Mouse (Mus musculus): ENCODE measurements around the gene Ifitm6. TPM values are rescaled to one million over a fixed set of nuclear protein-coding genes. Genes with fewer than 3 reads are reported as not detected.
"Not testable (repeated sequence)": the region's sequence is repeated elsewhere in the genome, so short reads cannot be mapped to it uniquely, and the experiment has no call there.

The Ifitm6 gene
- total RNA-seq, 1 experiment from 2014 or later = not detected

GRCm38 (mm10) chr7:140971479-140972171 is 46.1 kb downstream of the Ifitm6 start:
- no peak for DNase-seq

- no peak for DNase-seq
These were observed 46.8 kb downstream of the Ifitm6 start for GRCm38 (mm10) chr7:140970931-140971330.

- not testable (repeated sequence) for DNase-seq
These were observed 49.0 kb downstream of the Ifitm6 start for GRCm38 (mm10) chr7:140968710-140969109.

GRCm38 (mm10) chr7:140967862-140968591 is 49.7 kb downstream of the Ifitm6 start:
- DNase-seq = no peak

- no peak for DNase-seq
These were observed 50.8 kb downstream of the Ifitm6 start, which contains the start of gene Ifitm1 for GRCm38 (mm10) chr7:140966921-140967320. TSS of gene Ifitm1 (plus strand) at chr7:140967221.

Other genes with a start within 250 kb of the Ifitm6 start
- not detected in 2 replicates for gene Syce1, start 230.1 kb downstream of the Ifitm6 start, total RNA-seq (2021)
- 1.8 and 2.6 TPM in 2 replicates for gene Zfp941, start 195.7 kb downstream of the Ifitm6 start, total RNA-seq (2021)
- gene Urah, start 182.9 kb downstream of the Ifitm6 start, total RNA-seq (2021) = 0.61 and 2.8 TPM in 2 replicates
- gene Scgb1c1, start 172.4 kb downstream of the Ifitm6 start, total RNA-seq (2021) = not detected in 2 replicates
- 0.62 TPM in 1 of 2 replicates, not detected in the other for gene Odf3, start 170.1 kb downstream of the Ifitm6 start, total RNA-seq (2021)
- gene Gm45785, start 161.6 kb downstream of the Ifitm6 start, total RNA-seq (2021) = 1.5 TPM in 1 of 2 replicates, not detected in the other
- gene Ric8a, start 161.0 kb downstream of the Ifitm6 start, total RNA-seq (2021) = 53.8 and 68.7 TPM in 2 replicates
- 37.2 and 44.1 TPM in 2 replicates for gene Bet1l, start 160.3 kb downstream of the Ifitm6 start, total RNA-seq (2021)
- 125 and 128 TPM in 2 replicates for gene Psmd13, start 136.0 kb downstream of the Ifitm6 start, total RNA-seq (2021)
- gene Sirt3, start 135.6 kb downstream of the Ifitm6 start, total RNA-seq (2021) = 31.5 and 34.3 TPM in 2 replicates
- gene Cox8b, start 117.5 kb downstream of the Ifitm6 start, total RNA-seq (2021) = 610 and 755 TPM in 2 replicates
- gene Nlrp6, start 97.0 kb downstream of the Ifitm6 start, total RNA-seq (2021) = 1.9 and 2.2 TPM in 2 replicates
- gene Pgghg, start 76.5 kb downstream of the Ifitm6 start, total RNA-seq (2021) = 32.3 and 43.2 TPM in 2 replicates
- 1.8 and 2.0 TPM in 2 replicates for gene Ifitm5, start 67.6 kb downstream of the Ifitm6 start, total RNA-seq (2021)
- not detected in 2 replicates for gene Gm45717, start 62.0 kb downstream of the Ifitm6 start, total RNA-seq (2021)
- gene Ifitm2, start 61.9 kb downstream of the Ifitm6 start, total RNA-seq (2021) = 418 and 471 TPM in 2 replicates
- gene Ifitm1, start 50.7 kb downstream of the Ifitm6 start, total RNA-seq (2021) = 3.6 and 3.9 TPM in 2 replicates
- 103 and 109 TPM in 2 replicates for gene Ifitm3, start 7.2 kb downstream of the Ifitm6 start, total RNA-seq (2021)
- gene Gm17387, start 11.2 kb upstream of the Ifitm6 start, total RNA-seq (2021) = not detected in 2 replicates
- gene B4galnt4, start 43.2 kb upstream of the Ifitm6 start, total RNA-seq (2021) = 2.5 and 3.6 TPM in 2 replicates
- 0.86 and 1.2 TPM in 2 replicates for gene Pkp3, start 60.3 kb upstream of the Ifitm6 start, total RNA-seq (2021)
- gene Sigirr, start 82.6 kb upstream of the Ifitm6 start, total RNA-seq (2021) = 4.5 and 5.0 TPM in 2 replicates
- 0.33 TPM in 1 of 2 replicates, not detected in the other for gene Ano9, start 99.9 kb upstream of the Ifitm6 start, total RNA-seq (2021)
- 29.1 and 48.2 TPM in 2 replicates for gene Ptdss2, start 104.5 kb upstream of the Ifitm6 start, total RNA-seq (2021)
- 298 and 356 TPM in 2 replicates for gene Rnh1, start 154.9 kb upstream of the Ifitm6 start, total RNA-seq (2021)
- 64.8 and 88.0 TPM in 2 replicates for gene Hras, start 176.1 kb upstream of the Ifitm6 start, total RNA-seq (2021)
- gene Lrrc56, start 176.2 kb upstream of the Ifitm6 start, total RNA-seq (2021) = 6.4 and 10.8 TPM in 2 replicates
- 0.39 TPM in 1 of 2 replicates, not detected in the other for gene Lmntd2, start 196.2 kb upstream of the Ifitm6 start, total RNA-seq (2021)
- 5.7 and 8.0 TPM in 2 replicates for gene Rassf7, start 197.9 kb upstream of the Ifitm6 start, total RNA-seq (2021)
- gene Phrf1, start 210.9 kb upstream of the Ifitm6 start, total RNA-seq (2021) = 83.3 and 83.9 TPM in 2 replicates
- 7.8 and 10.4 TPM in 2 replicates for gene Irf7, start 248.6 kb upstream of the Ifitm6 start, total RNA-seq (2021)